In genomic region chr3:34643536-34644115, GRCm38 (mm10) we compare ENCODE assay signal across 15 mouse cellular contexts. TPM values are rescaled to one million over a fixed set of nuclear protein-coding genes. Genes with fewer than 3 reads are reported as not detected.
DNase-seq lines count a peak whose midpoint lies in the region; ATAC-seq and TF ChIP-seq lines count a peak whose summit lies in the region.
"Had no signal": no experiment of that assay in that cellular context is flagged by ENCODE, and none has a peak within 500 bp of the region (broad histone marks: within the 10 kb centered on the region; RNA-seq: fewer than 3 reads in every experiment).

No protein-coding gene starts in this region.

- no peak for DNase-seq in layer of hippocampus, adult 2 months (ENCODE audit: low spot score in 2 of 2)
- no peak for DNase-seq in layer of hippocampus, adult 8-10 months (ENCODE audit: low spot score in 2 of 2)
- DNase-seq in forebrain, postnatal 0 days, result peak; percentile 49
- DNase-seq in retina, embryonic 14.5 days (ENCODE audit: low spot score), result peak; percentile 27
- DNase-seq in liver, embryonic 11.5 days (ENCODE audit: low spot score), result no peak
- no peak for DNase-seq in kidney, adult 18-20 months
- DNase-seq: cerebellum, adult 8-10 months; heart, adult 18-20 months; heart, postnatal 14 days; kidney, adult 11 months; thymus, postnatal 14 days had no signal

- peak overlapping the region; percentile 29 for H3K4me3 ChIP-seq in layer of hippocampus, adult 2 months
- H3K4me3 ChIP-seq in forebrain, postnatal 0 days (ENCODE audit: low read depth, low read length), result 0 out of 2 replicates have a peak overlapping the region, but pooled peaks have one; percentile 1
- no peak overlapping the region for H3K4me3 ChIP-seq in midbrain, embryonic 12.5 days
- no peak overlapping the region for H3K4me3 ChIP-seq in liver, embryonic 11.5 days (ENCODE audit: low read depth, low read length)
- H3K4me3 ChIP-seq: liver, embryonic 15.5 days had no signal

- no peaks in the 10 kb centered on the region for H3K36me3 ChIP-seq in forebrain, postnatal 0 days (ENCODE audit: insufficient read depth)
- H3K36me3 ChIP-seq in midbrain, embryonic 12.5 days, result no peaks in the 10 kb centered on the region
- no peaks in the 10 kb centered on the region for H3K36me3 ChIP-seq in liver, embryonic 11.5 days (ENCODE audit: control insufficient read depth, insufficient read depth, low read length)
- H3K36me3 ChIP-seq: embryonic facial prominence, embryonic 13.5 days; liver, embryonic 15.5 days had no signal

- H3K27ac ChIP-seq in layer of hippocampus, adult 2 months, result peak overlapping the region; percentile 91
- peak overlapping the region; percentile 85 for H3K27ac ChIP-seq in forebrain, postnatal 0 days (ENCODE audit: low read depth, low read length)
- H3K27ac ChIP-seq in midbrain, embryonic 12.5 days (replicated peaks), result peak overlapping the region; percentile 49
- no peak overlapping the region for H3K27ac ChIP-seq in liver, embryonic 11.5 days (ENCODE audit: low read depth, low read length)
- H3K27ac ChIP-seq: embryonic facial prominence, embryonic 13.5 days; liver, embryonic 15.5 days had no signal

- H3K4me2 ChIP-seq in forebrain, postnatal 0 days (ENCODE audit: low read depth), result peak overlapping the region; percentile 63
- peak overlapping the region; percentile 77 for H3K4me2 ChIP-seq in midbrain, embryonic 12.5 days (replicated peaks)
- no peak overlapping the region for H3K4me2 ChIP-seq in liver, embryonic 11.5 days
- H3K4me2 ChIP-seq: liver, embryonic 15.5 days had no signal

- WGBS in forebrain, postnatal 0 days, result 22% methylated on average over 15 of the region's 15 CpGs
- WGBS in midbrain, embryonic 12.5 days, result 6% methylated on average over 15 of the region's 15 CpGs
- WGBS in liver, embryonic 11.5 days, result 3% methylated on average over 15 of the region's 15 CpGs

- H3K27me3 ChIP-seq in forebrain, postnatal 0 days (ENCODE audit: insufficient read depth, low read length), result no peaks in the 10 kb centered on the region
- peaks cover 25% of the 10 kb centered on the region; the same call in 1 of the 2 replicates for H3K27me3 ChIP-seq in midbrain, embryonic 12.5 days
- peaks cover 97% of the 10 kb centered on the region for H3K27me3 ChIP-seq in liver, embryonic 11.5 days (replicated peaks; ENCODE audit: control insufficient read depth, insufficient read depth, low read length)

- ATAC-seq in forebrain, postnatal 0 days, result no peak
- ATAC-seq in midbrain, embryonic 12.5 days (ENCODE audit: low FRiP score, low read depth), result no peak
- no peak for ATAC-seq in granulocyte monocyte progenitor cell, adult 5-6 weeks (replicated peaks; ENCODE audit: poor library complexity, severe bottlenecking)
- no peak for ATAC-seq in liver, embryonic 11.5 days (replicated peaks; ENCODE audit: low FRiP score)

- TF ChIP-seq CTCF in layer of hippocampus, adult 2 months (conservative IDR thresholded peaks at IDR 0.05), result no peak
- no peak for TF ChIP-seq CTCF in forebrain, postnatal 0 days (IDR thresholded peaks at IDR 0.05; ENCODE audit: low read depth)

- no peaks in the 10 kb centered on the region for H3K9me3 ChIP-seq in forebrain, postnatal 0 days (ENCODE audit: low read length)
- H3K9me3 ChIP-seq in midbrain, embryonic 12.5 days, result no peaks in the 10 kb centered on the region
- H3K9me3 ChIP-seq in liver, embryonic 11.5 days (ENCODE audit: control insufficient read depth, low read length), result no peaks in the 10 kb centered on the region
- H3K9me3 ChIP-seq: embryonic facial prominence, embryonic 13.5 days; liver, embryonic 15.5 days had no signal

- H3K9ac ChIP-seq in forebrain, postnatal 0 days, result peak overlapping the region; percentile 65
- H3K9ac ChIP-seq in midbrain, embryonic 12.5 days (replicated peaks), result peak overlapping the region; percentile 32; the same call in 1 of the 2 replicates
- H3K9ac ChIP-seq in liver, embryonic 11.5 days (ENCODE audit: low read depth, low read length), result no peak overlapping the region
- H3K9ac ChIP-seq: embryonic facial prominence, embryonic 13.5 days; liver, embryonic 15.5 days had no signal

- H3K4me1 ChIP-seq in forebrain, postnatal 0 days (ENCODE audit: insufficient read depth), result no peaks in the 10 kb centered on the region
- H3K4me1 ChIP-seq in midbrain, embryonic 12.5 days, result peaks cover 72% of the 10 kb centered on the region
- H3K4me1 ChIP-seq in liver, embryonic 11.5 days (replicated peaks; ENCODE audit: control insufficient read depth, insufficient read depth, low read length), result no peaks in the 10 kb centered on the region; the same call in 1 of the 2 replicates

RNA-seq across cellular contexts. Expression of gene Sox2, which starts 6.6 kb away (rescaled TPM):
- total RNA-seq in layer of hippocampus, adult 2 months (2021), result 10 to 100 TPM; 41.1 to 45.9 TPM
- 10 to 100 TPM; 38.6 to 47.2 (median 43.5) TPM for total RNA-seq in layer of hippocampus, adult 8-10 months (2022)
- 80.9 and 120 TPM in 2 replicates for total RNA-seq in forebrain, postnatal 0 days (2014; rRNA removed)
- 23.1 and 31.0 TPM in 2 replicates for polyA plus RNA-seq in forebrain, postnatal 0 days (2015; fragmentation: Nextera tagmentation; extraction: Ambion mirVana)
- 49.5 and 61.1 TPM in 2 replicates for polyA plus RNA-seq in midbrain, embryonic 12.5 days (2016; fragmentation: Nextera tagmentation; extraction: Ambion mirVana)
- not detected in 2 replicates for total RNA-seq in granulocyte monocyte progenitor cell, adult 5-6 weeks (2014; fragmentation: Nextera tagmentation)
- total RNA-seq in granulocyte monocyte progenitor cell, adult 5-6 weeks (2017), result not detected in 2 replicates
- polyA plus RNA-seq in liver, embryonic 11.5 days (2014; fragmentation: Nextera tagmentation; extraction: Ambion mirVana), result 0.48 and 0.55 TPM in 2 replicates
- polyA plus RNA-seq: liver, embryonic 15.5 days had no signal

Comparison
In these comparisons a context has a peak if more than half of its experiments do, and no peak if none do; other contexts are left out.
1. DNase-seq: peak in forebrain, postnatal 0 days (single experiment) and retina, embryonic 14.5 days (single experiment); none in layer of hippocampus, adult 2 months (0 of 2), layer of hippocampus, adult 8-10 months (0 of 2), liver, embryonic 11.5 days (single experiment) and kidney, adult 18-20 months (single experiment).
2. H3K4me3 ChIP-seq: peak in layer of hippocampus, adult 2 months (single experiment) and forebrain, postnatal 0 days (single experiment); none in midbrain, embryonic 12.5 days (single experiment) and liver, embryonic 11.5 days (single experiment).
3. RNA of gene Sox2, which starts 6.6 kb away (total RNA-seq): 80.9 to 120 TPM in forebrain, postnatal 0 days, 41.1 to 45.9 TPM in layer of hippocampus, adult 2 months and 38.6 to 47.2 TPM in layer of hippocampus, adult 8-10 months; not detected in granulocyte monocyte progenitor cell, adult 5-6 weeks; every median in the first group is over 10 times any median in the second.